Mouse (Mus musculus) thymus, postnatal 36 days (tissue): ENCODE measurements around the gene Cd34.

Experiments used
- DNase-seq, 2 experiments: peaks; one replicate each; pipeline ENCODE4 v3.0.0; 2022; ENCODE audit warnings: mixed read lengths in 2 of 2

Gene Cd34

GRCm38 (mm10) chr1:194938715-194939114, at the start of gene Cd34:
Cd34 (plus strand) TSS chr1:194938819.
- DNase-seq: no peak

GRCm38 (mm10) chr1:194894513-194894912, 44.1 kb upstream of the Cd34 start:
- DNase-seq: no peak

GRCm38 (mm10) chr1:194895287-194895686, 43.3 kb upstream of the Cd34 start:
- DNase-seq: no peak

GRCm38 (mm10) chr1:194901075-194901474, 37.5 kb upstream of the Cd34 start:
- DNase-seq: no peak

GRCm38 (mm10) chr1:194901826-194902225, 36.8 kb upstream of the Cd34 start:
- no peak for DNase-seq

GRCm38 (mm10) chr1:194908956-194909355, 29.7 kb upstream of the Cd34 start:
- DNase-seq: no peak

GRCm38 (mm10) chr1:194925753-194926350, 12.8 kb upstream of the Cd34 start:
- no peak for DNase-seq

- DNase-seq: no peak
These were observed 10.7 kb upstream of the Cd34 start for GRCm38 (mm10) chr1:194927887-194928286.

- DNase-seq: no peak
These were observed 9.2 kb upstream of the Cd34 start for GRCm38 (mm10) chr1:194929275-194929971.

GRCm38 (mm10) chr1:194929972-194930355, 8.7 kb upstream of the Cd34 start:
- no peak for DNase-seq

GRCm38 (mm10) chr1:194930706-194931105, 7.9 kb upstream of the Cd34 start:
- DNase-seq: no peak

- DNase-seq: no peak
These were observed 3.3 kb upstream of the Cd34 start for GRCm38 (mm10) chr1:194935351-194935750.

GRCm38 (mm10) chr1:194941528-194941927, 2.9 kb downstream of the Cd34 start:
- no peak for DNase-seq

- no peak for DNase-seq
These were observed 4.3 kb downstream of the Cd34 start for GRCm38 (mm10) chr1:194942912-194943311.

- DNase-seq: no peak
These were observed 4.9 kb downstream of the Cd34 start for GRCm38 (mm10) chr1:194943485-194943884.

GRCm38 (mm10) chr1:194945382-194945781, 6.8 kb downstream of the Cd34 start:
- DNase-seq: no peak

- DNase-seq: no peak
These were observed 7.8 kb downstream of the Cd34 start for GRCm38 (mm10) chr1:194946467-194946866.

- no peak for DNase-seq
These were observed 12.3 kb downstream of the Cd34 start for GRCm38 (mm10) chr1:194950913-194951312.

- no peak for DNase-seq
These were observed 14.3 kb downstream of the Cd34 start for GRCm38 (mm10) chr1:194952891-194953290.

GRCm38 (mm10) chr1:194954694-194955093, 16.1 kb downstream of the Cd34 start:
- no peak for DNase-seq

- DNase-seq: no peak
These were observed 17.1 kb downstream of the Cd34 start for GRCm38 (mm10) chr1:194955749-194956148.

- no peak for DNase-seq
These were observed 18.4 kb downstream of the Cd34 start for GRCm38 (mm10) chr1:194957021-194957420.

GRCm38 (mm10) chr1:194962181-194962580, 23.6 kb downstream of the Cd34 start:
- DNase-seq: peak; percentile 32 to 40

GRCm38 (mm10) chr1:194962712-194963111, 24.1 kb downstream of the Cd34 start:
- DNase-seq: no peak

GRCm38 (mm10) chr1:194971980-194972379, 33.4 kb downstream of the Cd34 start:
- no peak for DNase-seq
